Mouse (Mus musculus) embryonic fibroblast, embryonic 13.5 days (primary cell): ENCODE results near the gene Arhgap29.

ENCODE experiments used
- CTCF ChIP-seq: IDR thresholded peaks from 2 replicates; pipeline ENCODE4 v1.5.1; 2011; ENCODE audit warnings: mild to moderate bottlenecking, control low read depth, low read length, moderate library complexity, borderline replicate concordance; ENCODE audit not compliant: insufficient read depth
- POLR2A ChIP-seq: IDR thresholded peaks from 2 replicates; pipeline ENCODE4 v1.6.1; 2011; ENCODE audit warnings: low read depth, mild to moderate bottlenecking, control low read depth, low read length, moderate library complexity

DNA sequence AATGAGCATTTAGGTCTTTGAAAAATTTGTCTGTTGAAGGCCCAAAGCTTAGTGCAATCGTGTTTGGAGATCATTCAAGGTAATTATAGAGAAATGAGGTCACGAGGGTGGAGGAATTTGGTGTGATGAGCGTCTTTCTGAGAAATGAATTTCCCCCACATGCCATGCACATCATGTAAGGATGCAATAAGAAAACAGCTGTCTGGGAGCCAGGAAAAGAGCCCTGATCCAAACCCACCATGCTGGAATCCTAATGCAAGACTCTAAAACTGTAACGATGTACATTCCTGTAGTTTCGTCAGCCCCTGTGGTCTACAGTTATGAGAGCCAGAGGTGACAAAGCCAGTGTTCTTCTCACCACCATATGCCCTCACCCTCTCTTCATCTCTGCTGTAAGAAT is 32.4 kb upstream of the Arhgap29 start:
- TF ChIP-seq POLR2A (no peak), CTCF (no peak)
